Mouse (Mus musculus): ENCODE data around the gene Ccdc39.
A peak's percentile ranks its signal among the peaks of the same experiment; 100 is the strongest.

Gene Ccdc39

GRCm38 (mm10) chr3:33843801-33844632 lies at the start of gene Ccdc39:
TSS of gene Ccdc39 (minus strand) at chr3:33844310.
- peak; percentile 36 for DNase-seq (ENCODE audit: extremely low read depth, insufficient read length, low spot score)

GRCm38 (mm10) chr3:33893433-33893832 lies 49.3 kb upstream of the Ccdc39 start:
- no peak for DNase-seq (ENCODE audit: extremely low read depth, insufficient read length, low spot score)

- no peak for DNase-seq (ENCODE audit: extremely low read depth, insufficient read length, low spot score)
Measured at GRCm38 (mm10) chr3:33887438-33887837, 43.3 kb upstream of the Ccdc39 start.

- no peak for DNase-seq (ENCODE audit: extremely low read depth, insufficient read length, low spot score)
Measured at GRCm38 (mm10) chr3:33883105-33883504, 39.0 kb upstream of the Ccdc39 start.

- no peak for DNase-seq (ENCODE audit: extremely low read depth, insufficient read length, low spot score)
Measured at GRCm38 (mm10) chr3:33882695-33883094, 38.6 kb upstream of the Ccdc39 start.

- no peak for DNase-seq (ENCODE audit: extremely low read depth, insufficient read length, low spot score)
Measured at GRCm38 (mm10) chr3:33878661-33879060, 34.6 kb upstream of the Ccdc39 start.

- DNase-seq (ENCODE audit: extremely low read depth, insufficient read length, low spot score), result no peak
Measured at GRCm38 (mm10) chr3:33874456-33875286, 30.6 kb upstream of the Ccdc39 start.

GRCm38 (mm10) chr3:33873837-33874236 lies 29.7 kb upstream of the Ccdc39 start:
- no peak for DNase-seq (ENCODE audit: extremely low read depth, insufficient read length, low spot score)

GRCm38 (mm10) chr3:33873366-33873765 lies 29.3 kb upstream of the Ccdc39 start:
- no peak for DNase-seq (ENCODE audit: extremely low read depth, insufficient read length, low spot score)

- DNase-seq (ENCODE audit: extremely low read depth, insufficient read length, low spot score), result no peak
Measured at GRCm38 (mm10) chr3:33864000-33864540, 20.0 kb upstream of the Ccdc39 start.

- DNase-seq (ENCODE audit: extremely low read depth, insufficient read length, low spot score), result no peak
Measured at GRCm38 (mm10) chr3:33858939-33859338, 14.8 kb upstream of the Ccdc39 start.

GRCm38 (mm10) chr3:33853062-33853461 lies 9.0 kb upstream of the Ccdc39 start:
- DNase-seq (ENCODE audit: extremely low read depth, insufficient read length, low spot score), result no peak

- no peak for DNase-seq (ENCODE audit: extremely low read depth, insufficient read length, low spot score)
Measured at GRCm38 (mm10) chr3:33850856-33851255, 6.7 kb upstream of the Ccdc39 start.

- no peak for DNase-seq (ENCODE audit: extremely low read depth, insufficient read length, low spot score)
Measured at GRCm38 (mm10) chr3:33846639-33847038, 2.5 kb upstream of the Ccdc39 start.

- DNase-seq (ENCODE audit: extremely low read depth, insufficient read length, low spot score), result no peak
Measured at GRCm38 (mm10) chr3:33838877-33839276, 5.2 kb downstream of the Ccdc39 start.

- no peak for DNase-seq (ENCODE audit: extremely low read depth, insufficient read length, low spot score)
Measured at GRCm38 (mm10) chr3:33836576-33836975, 7.5 kb downstream of the Ccdc39 start.

GRCm38 (mm10) chr3:33832351-33832750 lies 11.8 kb downstream of the Ccdc39 start:
- no peak for DNase-seq (ENCODE audit: extremely low read depth, insufficient read length, low spot score)

GRCm38 (mm10) chr3:33824135-33824946 lies 19.8 kb downstream of the Ccdc39 start:
- DNase-seq (ENCODE audit: extremely low read depth, insufficient read length, low spot score), result peak; percentile 13

GRCm38 (mm10) chr3:33807151-33807550 lies 37.0 kb downstream of the Ccdc39 start:
- DNase-seq (ENCODE audit: extremely low read depth, insufficient read length, low spot score), result no peak

- no peak for DNase-seq (ENCODE audit: extremely low read depth, insufficient read length, low spot score)
Measured at GRCm38 (mm10) chr3:33800513-33800820, 43.6 kb downstream of the Ccdc39 start.
